Mouse (Mus musculus) forebrain, embryonic 14.5 days (tissue): ENCODE data around the gene Rbms2. TPM values are rescaled to one million over a fixed set of nuclear protein-coding genes. Genes with fewer than 3 reads are reported as not detected.
A peak's percentile ranks its signal among the peaks of the same experiment; 100 is the strongest.
"Not testable (repeated sequence)": the region's sequence is repeated elsewhere in the genome, so short reads cannot be mapped to it uniquely, and the experiment has no call there.

ENCODE experiments used
- ATAC-seq: fragments of 200-750 bp; cut with Nextera tagmentation; 2 replicates; pipeline ENCODE4 v1.8.0; 2017; ENCODE audit warnings: mild to moderate bottlenecking, moderate library complexity
- DNase-seq: peaks from one replicate; pipeline ENCODE4 v3.0.0-alpha.2; 2015; ENCODE audit warnings: low spot score
- H3K27ac ChIP-seq: fragments of 300-500 bp; sonication (generic); 2 replicates; pipeline ENCODE4 v1.5.1; 2014; ENCODE audit warnings: low read depth, mild to moderate bottlenecking, control low read depth, low read length, moderate library complexity
- H3K27me3 ChIP-seq: fragments of 300-500 bp; sonication (generic); replicated peaks from 2 replicates; pipeline ENCODE4 v1.6.1; 2014; ENCODE audit warnings: low read length, control low read depth, mixed read lengths; ENCODE audit not compliant: control insufficient read depth, insufficient read depth
- H3K36me3 ChIP-seq: fragments of 300-500 bp; sonication (generic); 2 replicates; pipeline ENCODE4 v1.6.1; 2014; ENCODE audit warnings: low read length, control low read depth; ENCODE audit not compliant: control insufficient read depth, insufficient read depth
- H3K4me1 ChIP-seq: fragments of 300-500 bp; sonication (generic); 2 replicates; pipeline ENCODE4 v1.6.1; 2014; ENCODE audit warnings: antibody characterized with exemption, low read length, control low read depth; ENCODE audit not compliant: control insufficient read depth, insufficient read depth
- H3K4me2 ChIP-seq: fragments of 300-500 bp; sonication (generic); 2 replicates; pipeline ENCODE4 v1.6.1; 2014; ENCODE audit warnings: mild to moderate bottlenecking, control low read depth, low read length
- H3K4me3 ChIP-seq: fragments of 300-500 bp; sonication (generic); 2 replicates; pipeline ENCODE4 v1.5.1; 2014; ENCODE audit warnings: low read depth, low read length, control low read depth
- H3K9ac ChIP-seq: fragments of 300-500 bp; sonication (generic); 2 replicates; pipeline ENCODE4 v1.6.1; 2014; ENCODE audit warnings: mild to moderate bottlenecking, low read length, control low read depth, moderate library complexity
- H3K9me3 ChIP-seq: fragments of 300-500 bp; sonication (generic); replicated peaks from 2 replicates; pipeline ENCODE4 v1.6.1; 2016; ENCODE audit warnings: low read length, control low read depth, mixed read lengths; ENCODE audit not compliant: control insufficient read depth
- WGBS: fragments of 180-500 bp; shearing (Covaris S2); extraction: QIAGEN DNeasy Blood & Tissue Kit; methylation state at CpG from one replicate; pipeline ENCODE4 v1.1.7; 2014; 5-methylcytosine and 5-hydroxymethylcytosine counted together
- polyA plus RNA-seq: library from polyadenylated mRNA; unstranded; fragments of >200 nt; fragmentation: Nextera tagmentation; extraction: Ambion mirVana; gene quantifications from 2 replicates; pipeline ENCODE4 v1.2.1, GENCODE M21; 2014

Gene Rbms2
- polyA plus RNA-seq: 7.4 and 9.6 TPM in 2 replicates

DNA sequence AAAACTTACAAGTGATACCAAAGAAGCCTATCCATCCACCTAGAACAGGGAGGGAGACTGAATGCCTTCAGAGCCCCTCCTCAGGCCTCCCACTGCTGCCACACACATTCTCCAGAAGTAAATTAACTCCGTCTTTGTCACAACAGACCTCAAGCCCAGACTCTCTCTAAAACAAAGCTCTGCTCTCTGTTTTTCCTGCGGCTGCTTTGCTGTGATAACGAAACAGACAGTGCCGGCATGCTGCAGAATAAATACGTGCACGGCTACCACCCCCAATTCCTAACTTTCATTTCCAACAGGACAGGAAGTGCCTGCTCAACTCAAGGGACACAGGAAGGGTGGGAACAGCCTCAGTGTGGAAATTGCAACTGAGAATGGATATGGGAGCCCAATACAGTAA lies at the start of gene Rbms2:
Gene Rbms2 (minus strand): TSS at position 309 of the 400 bp plus-strand sequence.
- Histone ChIP-seq H3K27me3 (no peaks in the 10 kb centered on the region), H3K9me3 (no peaks in the 10 kb centered on the region), H3K36me3 (no peaks in the 10 kb centered on the region), H3K9ac (no peak within 1 kb of the TSS), H3K4me3 (no peak within 1 kb of the TSS), H3K4me1 (peaks cover 5% of the 10 kb centered on the region; the same call in 1 of the 2 replicates), H3K27ac (no peak within 1 kb of the TSS), H3K4me2 (0 out of 2 replicates have a peak within 1 kb of the TSS, but pooled peaks have one; percentile 8)
- WGBS: under 1% methylated on average over 6 of the region's 6 CpGs
- ATAC-seq (no peak), DNase-seq (no peak)

- Histone ChIP-seq H3K4me1 (no peaks in the 10 kb centered on the region), H3K9ac (no peak overlapping the region), H3K27ac (no peak overlapping the region), H3K4me2 (no peak overlapping the region), H3K27me3 (no peaks in the 10 kb centered on the region), H3K9me3 (no peaks in the 10 kb centered on the region), H3K36me3 (no peaks in the 10 kb centered on the region), H3K4me3 (no peak overlapping the region)
- WGBS: 93% methylated on average over 8 of the region's 8 CpGs
- ATAC-seq (no peak), DNase-seq (no peak)
Observed at GRCm38 (mm10) chr10:128228009-128228408, 47.9 kb upstream of the Rbms2 start.

GRCm38 (mm10) chr10:128227592-128227991 lies 47.5 kb upstream of the Rbms2 start:
- Histone ChIP-seq H3K27me3 (no peaks in the 10 kb centered on the region), H3K9me3 (no peaks in the 10 kb centered on the region), H3K27ac (no peak overlapping the region), H3K9ac (no peak overlapping the region), H3K4me3 (no peak overlapping the region), H3K36me3 (no peaks in the 10 kb centered on the region), H3K4me2 (no peak overlapping the region), H3K4me1 (no peaks in the 10 kb centered on the region)
- no peak for DNase-seq
- ATAC-seq: no peak
- WGBS: 82% methylated on average over 9 of the region's 9 CpGs

- H3K36me3 ChIP-seq: no peaks in the 10 kb centered on the region
- H3K4me1 ChIP-seq: no peaks in the 10 kb centered on the region
- H3K9ac ChIP-seq: no peak within 1 kb of the TSS; the same call in 1 of the 2 replicates
- no peak within 1 kb of the TSS for H3K4me3 ChIP-seq
- no peak for ATAC-seq
- H3K27ac ChIP-seq: no peak within 1 kb of the TSS
- no peak within 1 kb of the TSS for H3K4me2 ChIP-seq
- H3K9me3 ChIP-seq: no peaks in the 10 kb centered on the region
- WGBS: 12% methylated on average over 4 of the region's 4 CpGs
- DNase-seq: no peak
- no peaks in the 10 kb centered on the region for H3K27me3 ChIP-seq
Observed at GRCm38 (mm10) chr10:128225538-128225937, 45.4 kb upstream of the Rbms2 start, which contains the start of gene Mip. TSS of gene Mip (plus strand) at chr10:128225838.

DNA sequence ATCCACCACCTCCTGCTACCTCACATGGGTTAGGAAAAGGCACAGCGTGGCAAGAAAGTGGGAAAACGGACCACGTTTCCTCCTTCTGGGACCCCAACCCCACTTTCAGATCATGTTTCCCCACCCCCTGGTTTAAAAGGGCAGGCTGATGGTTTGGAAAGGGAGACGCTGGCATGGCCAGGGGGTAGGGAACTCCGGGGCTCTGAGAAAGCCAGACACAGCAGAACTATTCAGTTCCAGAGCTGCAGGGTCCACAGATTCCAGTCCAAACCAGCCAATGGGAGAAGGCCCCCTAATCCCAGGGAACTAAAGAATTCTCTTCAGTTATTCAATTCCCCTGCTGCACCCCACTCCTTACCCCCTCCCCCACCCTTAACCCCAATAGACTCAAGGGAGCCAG lies 45.0 kb upstream of the Rbms2 start:
- no peaks in the 10 kb centered on the region for H3K4me1 ChIP-seq
- no peak for ATAC-seq
- H3K27me3 ChIP-seq: no peaks in the 10 kb centered on the region
- no peaks in the 10 kb centered on the region for H3K36me3 ChIP-seq
- DNase-seq: no peak
- H3K4me2 ChIP-seq: no peak overlapping the region
- H3K27ac ChIP-seq: no peak overlapping the region
- no peaks in the 10 kb centered on the region for H3K9me3 ChIP-seq
- 25% methylated on average over 5 of the region's 5 CpGs for WGBS
- H3K9ac ChIP-seq: no peak overlapping the region; the same call in 1 of the 2 replicates
- no peak overlapping the region for H3K4me3 ChIP-seq

GRCm38 (mm10) chr10:128221533-128222286 lies 41.6 kb upstream of the Rbms2 start:
- H3K27ac ChIP-seq: no peak overlapping the region
- no peaks in the 10 kb centered on the region for H3K27me3 ChIP-seq
- DNase-seq (no peak), ATAC-seq (no peak)
- H3K4me2 ChIP-seq: no peak overlapping the region
- WGBS: 71% methylated on average over 16 of the region's 16 CpGs
- H3K4me1 ChIP-seq: no peaks in the 10 kb centered on the region
- H3K4me3 ChIP-seq: no peak overlapping the region
- no peaks in the 10 kb centered on the region for H3K36me3 ChIP-seq
- H3K9ac ChIP-seq: no peak overlapping the region
- no peaks in the 10 kb centered on the region for H3K9me3 ChIP-seq

- no peak for ATAC-seq
- H3K4me3 ChIP-seq: no peak overlapping the region
- 93% methylated on average over 18 of the region's 18 CpGs for WGBS
Observed at GRCm38 (mm10) chr10:128218387-128219117, 38.5 kb upstream of the Rbms2 start.

DNA sequence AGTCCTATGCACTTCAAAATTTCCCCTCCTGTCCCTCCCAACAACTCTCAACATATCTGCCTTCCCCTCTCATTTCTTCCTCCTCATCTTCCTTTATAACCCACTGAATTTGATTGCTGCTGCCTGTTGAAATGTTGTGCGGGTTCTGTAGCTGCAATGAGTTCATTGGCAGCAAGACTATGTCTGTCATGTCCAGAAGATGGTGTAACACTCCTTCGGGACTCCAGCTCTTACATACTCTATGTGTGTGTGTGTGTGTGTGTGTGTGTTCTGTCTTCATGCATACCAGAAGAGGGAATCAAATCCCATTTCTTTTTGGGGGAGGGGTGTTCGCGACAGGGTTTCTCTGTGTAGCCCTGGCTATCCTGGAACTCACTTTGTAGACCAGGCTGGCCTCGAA lies 34.9 kb upstream of the Rbms2 start:
- Histone ChIP-seq H3K36me3 (no peaks in the 10 kb centered on the region), H3K27ac (no peak overlapping the region), H3K9ac (no peak overlapping the region), H3K27me3 (0 out of 2 replicates have a peak, but pooled peaks cover 2% of the 10 kb centered on the region), H3K4me3 (no peak overlapping the region), H3K4me2 (no peak overlapping the region), H3K9me3 (no peaks in the 10 kb centered on the region), H3K4me1 (peaks cover 4% of the 10 kb centered on the region; the same call in 1 of the 2 replicates)
- no peak for DNase-seq
- ATAC-seq: no peak
- 89% methylated on average over 5 of the region's 5 CpGs for WGBS

More at GRCm38 (mm10) chr10:128218387-128219117, 38.5 kb upstream of the Rbms2 start:
- Histone ChIP-seq H3K27ac (no peak overlapping the region), H3K4me1 (no peaks in the 10 kb centered on the region), H3K4me2 (no peak overlapping the region), H3K9me3 (no peaks in the 10 kb centered on the region), H3K9ac (no peak overlapping the region), H3K36me3 (no peaks in the 10 kb centered on the region), H3K27me3 (0 out of 2 replicates have a peak, but pooled peaks cover under 1% of the 10 kb centered on the region)
- no peak for DNase-seq

- not testable (repeated sequence) for H3K36me3 ChIP-seq, H3K27me3 ChIP-seq, H3K9ac ChIP-seq, DNase-seq, H3K9me3 ChIP-seq, ATAC-seq, H3K27ac ChIP-seq, H3K4me3 ChIP-seq, H3K4me1 ChIP-seq, H3K4me2 ChIP-seq
- 91% methylated on average over 4 of the region's 4 CpGs for WGBS
Observed at GRCm38 (mm10) chr10:128214112-128214511, 34.0 kb upstream of the Rbms2 start.
